Mouse (Mus musculus): ENCODE data around the gene Hcrt. TPM values are rescaled to one million over a fixed set of nuclear protein-coding genes. Genes with fewer than 3 reads are reported as not detected.

The Hcrt gene
- polyA plus RNA-seq, 1 experiment = 0.45 TPM

DNA sequence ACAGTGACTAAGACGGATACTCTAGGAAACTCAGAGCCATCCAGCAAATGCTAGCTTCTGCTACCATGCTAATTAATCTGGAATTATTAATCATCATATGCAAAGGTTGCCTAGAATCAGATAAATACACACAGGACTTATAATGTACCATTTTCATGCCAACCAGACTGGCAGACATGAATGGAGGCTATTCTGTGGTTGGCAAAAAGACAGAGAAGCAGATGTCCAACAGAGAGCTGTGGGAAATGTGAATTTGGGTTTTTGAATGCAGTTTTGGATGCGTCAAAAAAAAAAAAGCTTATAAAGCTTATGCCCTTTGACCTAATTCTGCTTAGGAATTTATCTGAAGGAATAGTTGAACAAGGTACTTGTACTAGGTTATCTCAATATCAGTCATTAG lies 23.0 kb upstream of the Hcrt start:
- peak; percentile 44 for DNase-seq (ENCODE audit: low read depth)
- no peak for TF ChIP-seq POLR2A (IDR thresholded peaks at IDR 0.05; ENCODE audit: borderline replicate concordance, extremely low read depth, insufficient read depth, insufficient read length, poor library complexity, severe bottlenecking)
- no peak for TF ChIP-seq CTCF (IDR thresholded peaks at IDR 0.05; ENCODE audit: borderline replicate concordance, extremely low read depth, insufficient read depth, insufficient read length)

DNA sequence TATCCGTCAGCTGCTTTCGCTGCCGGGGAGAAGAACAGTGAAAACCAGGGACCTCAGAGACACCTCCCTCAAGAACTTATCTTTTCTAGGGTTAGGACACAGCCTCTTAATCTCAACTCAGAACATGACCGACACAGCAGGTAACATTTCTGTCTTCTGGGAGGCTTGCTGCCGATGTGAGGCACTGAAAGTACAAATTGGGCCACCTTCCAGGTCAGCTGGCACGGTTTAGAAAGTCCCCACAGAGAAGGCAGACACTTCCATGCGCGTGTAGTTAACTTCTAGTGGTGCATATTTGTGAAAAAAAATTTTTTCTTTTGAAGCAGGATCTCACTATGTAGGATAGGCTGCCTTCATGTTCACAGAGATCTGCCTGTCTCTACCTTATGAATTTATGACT lies 21.6 kb upstream of the Hcrt start:
- no peak for TF ChIP-seq CTCF (IDR thresholded peaks at IDR 0.05; ENCODE audit: borderline replicate concordance, extremely low read depth, insufficient read depth, insufficient read length)
- DNase-seq (ENCODE audit: low read depth) = no peak

DNA sequence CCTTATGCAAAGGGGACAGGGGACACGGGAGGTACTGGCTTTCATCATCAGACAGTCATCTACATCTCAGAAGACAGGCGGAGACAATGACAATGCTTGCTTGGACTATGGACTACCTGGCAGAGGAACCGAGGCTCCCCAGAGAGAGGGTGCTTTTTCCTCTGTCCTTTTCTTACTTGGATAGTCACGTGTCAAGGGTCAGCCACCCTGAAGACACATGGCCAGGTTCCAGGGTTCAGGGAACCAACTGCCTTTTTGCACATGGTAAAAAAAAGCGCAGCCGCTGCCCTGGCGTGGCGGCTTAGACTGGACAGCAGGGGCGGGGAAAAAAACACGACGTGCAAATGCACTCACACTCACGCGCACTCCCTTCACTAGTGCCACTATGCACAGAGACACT lies 19.8 kb upstream of the Hcrt start:
- TF ChIP-seq CTCF (IDR thresholded peaks at IDR 0.05; ENCODE audit: borderline replicate concordance, extremely low read depth, insufficient read depth, insufficient read length) (no peak), POLR2A (IDR thresholded peaks at IDR 0.05; ENCODE audit: borderline replicate concordance, extremely low read depth, insufficient read depth, insufficient read length, poor library complexity, severe bottlenecking) (no peak)
- DNase-seq (ENCODE audit: low read depth) = no peak

DNA sequence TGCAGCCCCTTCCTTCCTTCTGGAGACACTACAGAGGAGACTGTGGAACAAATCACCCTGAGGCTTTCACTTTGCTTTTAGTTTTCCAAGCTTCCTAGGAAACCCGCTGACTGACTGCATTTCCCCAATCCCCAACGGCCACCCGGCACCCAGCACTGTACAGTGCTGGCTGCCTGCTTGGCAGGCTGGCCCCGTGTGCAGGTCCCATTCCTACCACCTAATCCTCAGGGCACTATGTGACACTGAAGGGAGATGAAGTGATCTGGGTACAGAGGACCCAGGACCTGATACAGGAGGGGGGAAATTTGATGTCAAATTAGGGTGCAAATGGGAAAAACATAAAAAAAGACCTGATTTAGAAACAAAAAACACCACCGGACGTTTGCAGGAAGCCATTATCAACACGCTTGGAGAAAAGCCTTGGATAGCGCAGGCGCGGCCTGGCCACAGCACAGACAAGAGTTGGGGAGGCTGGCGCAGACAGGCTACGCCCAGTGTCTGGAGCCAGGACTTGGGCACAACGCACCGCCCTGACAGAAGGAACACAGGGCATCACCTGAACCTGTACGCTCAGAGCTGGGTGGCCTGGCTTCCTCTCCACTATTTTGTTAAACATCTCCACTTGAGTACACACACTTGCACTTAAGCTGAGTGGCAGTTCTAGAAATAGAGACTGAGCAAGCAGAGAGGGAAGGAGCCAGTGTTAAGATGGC lies 19.2 kb upstream of the Hcrt start:
- DNase-seq (ENCODE audit: low read depth) = no peak
- TF ChIP-seq CTCF (IDR thresholded peaks at IDR 0.05; ENCODE audit: borderline replicate concordance, extremely low read depth, insufficient read depth, insufficient read length) = no peak
- TF ChIP-seq POLR2A (IDR thresholded peaks at IDR 0.05; ENCODE audit: borderline replicate concordance, extremely low read depth, insufficient read depth, insufficient read length, poor library complexity, severe bottlenecking) = no peak

DNA sequence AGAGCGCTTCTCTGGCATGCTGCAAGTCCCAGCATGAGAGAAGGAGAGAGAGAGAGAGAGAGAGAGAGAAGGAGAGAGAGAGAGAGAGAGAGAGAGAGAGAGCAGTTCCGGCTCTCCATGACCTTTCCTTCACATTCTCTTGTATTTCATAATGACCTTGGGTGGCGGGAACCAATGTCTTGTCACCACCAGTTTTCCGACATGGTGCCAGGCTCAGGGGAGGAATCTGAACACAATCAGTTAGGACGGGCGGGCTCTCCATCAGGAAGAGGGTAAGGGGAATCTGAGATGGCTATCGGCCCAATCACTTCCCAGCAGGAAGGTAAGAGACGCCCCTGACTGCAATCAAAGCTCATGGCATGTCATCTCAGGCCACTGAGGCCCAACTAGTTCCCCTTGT lies 17.5 kb upstream of the Hcrt start:
- DNase-seq (ENCODE audit: low read depth) = no peak
- TF ChIP-seq POLR2A (IDR thresholded peaks at IDR 0.05; ENCODE audit: borderline replicate concordance, extremely low read depth, insufficient read depth, insufficient read length, poor library complexity, severe bottlenecking) (no peak), CTCF (IDR thresholded peaks at IDR 0.05; ENCODE audit: borderline replicate concordance, extremely low read depth, insufficient read depth, insufficient read length) (no peak)

DNA sequence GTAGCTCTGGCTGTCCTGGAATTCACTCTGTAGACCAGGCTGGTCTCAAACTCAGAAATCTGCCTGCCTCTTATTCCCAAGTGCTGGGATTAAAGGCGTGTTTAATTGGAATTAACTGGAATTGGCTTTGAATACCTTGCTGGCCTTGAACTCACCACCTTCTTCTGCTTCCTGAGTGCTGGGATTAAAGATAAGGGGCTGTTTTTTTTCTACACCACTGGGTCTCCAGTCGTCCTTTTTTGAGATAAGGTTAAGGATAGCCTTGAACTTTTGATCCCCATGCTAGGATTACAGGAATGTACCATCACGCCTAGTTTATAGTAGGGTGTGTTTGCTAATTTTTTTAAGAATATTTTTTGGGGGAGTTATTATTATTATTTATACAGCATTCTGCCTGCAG lies 15.3 kb upstream of the Hcrt start:
- no peak for DNase-seq (ENCODE audit: low read depth)
- TF ChIP-seq POLR2A (IDR thresholded peaks at IDR 0.05; ENCODE audit: borderline replicate concordance, extremely low read depth, insufficient read depth, insufficient read length, poor library complexity, severe bottlenecking) (no peak), CTCF (IDR thresholded peaks at IDR 0.05; ENCODE audit: borderline replicate concordance, extremely low read depth, insufficient read depth, insufficient read length) (no peak)

DNA sequence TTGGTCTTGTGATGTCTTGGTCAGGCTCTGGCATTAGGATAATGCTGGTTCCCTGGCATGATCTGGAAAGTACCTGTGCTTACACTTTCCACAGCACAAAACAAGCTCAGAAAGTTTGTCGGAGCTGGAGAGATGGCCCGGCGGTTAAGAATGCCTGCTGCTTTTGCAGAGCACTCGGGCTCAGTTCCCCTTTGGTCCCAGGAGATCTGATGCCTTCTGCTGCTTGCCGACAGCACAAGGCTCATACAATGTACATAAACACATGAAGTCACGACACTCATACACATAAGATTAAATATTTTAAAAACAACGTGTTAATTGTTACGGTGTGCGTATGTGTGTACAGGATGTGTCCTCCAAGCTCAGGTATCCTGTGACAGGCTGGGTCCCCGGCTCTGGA lies 13.2 kb upstream of the Hcrt start:
- no peak for TF ChIP-seq CTCF (IDR thresholded peaks at IDR 0.05; ENCODE audit: borderline replicate concordance, extremely low read depth, insufficient read depth, insufficient read length)
- no peak for DNase-seq (ENCODE audit: low read depth)

DNA sequence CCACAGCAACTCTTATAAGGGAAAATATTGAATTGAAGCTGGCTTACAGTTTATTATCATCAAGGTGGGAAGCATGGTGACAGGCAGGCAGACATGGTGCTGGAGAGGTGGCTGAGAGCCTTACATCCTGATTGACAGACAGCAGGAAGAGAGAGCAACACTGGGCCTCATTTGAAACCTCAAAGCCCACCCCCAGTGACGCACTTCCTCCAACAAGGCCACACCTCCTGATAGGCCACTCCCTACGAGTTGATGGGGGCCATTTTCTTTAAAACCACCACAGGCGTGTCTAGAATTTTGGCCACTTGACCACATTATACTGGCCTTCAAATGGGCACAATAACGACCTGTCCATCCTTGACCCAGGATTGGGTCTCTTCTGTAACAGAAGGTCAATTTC lies 11.5 kb upstream of the Hcrt start:
- DNase-seq (ENCODE audit: low read depth) = no peak
- TF ChIP-seq CTCF (IDR thresholded peaks at IDR 0.05; ENCODE audit: borderline replicate concordance, extremely low read depth, insufficient read depth, insufficient read length) (no peak), POLR2A (IDR thresholded peaks at IDR 0.05; ENCODE audit: borderline replicate concordance, extremely low read depth, insufficient read depth, insufficient read length, poor library complexity, severe bottlenecking) (no peak)

DNA sequence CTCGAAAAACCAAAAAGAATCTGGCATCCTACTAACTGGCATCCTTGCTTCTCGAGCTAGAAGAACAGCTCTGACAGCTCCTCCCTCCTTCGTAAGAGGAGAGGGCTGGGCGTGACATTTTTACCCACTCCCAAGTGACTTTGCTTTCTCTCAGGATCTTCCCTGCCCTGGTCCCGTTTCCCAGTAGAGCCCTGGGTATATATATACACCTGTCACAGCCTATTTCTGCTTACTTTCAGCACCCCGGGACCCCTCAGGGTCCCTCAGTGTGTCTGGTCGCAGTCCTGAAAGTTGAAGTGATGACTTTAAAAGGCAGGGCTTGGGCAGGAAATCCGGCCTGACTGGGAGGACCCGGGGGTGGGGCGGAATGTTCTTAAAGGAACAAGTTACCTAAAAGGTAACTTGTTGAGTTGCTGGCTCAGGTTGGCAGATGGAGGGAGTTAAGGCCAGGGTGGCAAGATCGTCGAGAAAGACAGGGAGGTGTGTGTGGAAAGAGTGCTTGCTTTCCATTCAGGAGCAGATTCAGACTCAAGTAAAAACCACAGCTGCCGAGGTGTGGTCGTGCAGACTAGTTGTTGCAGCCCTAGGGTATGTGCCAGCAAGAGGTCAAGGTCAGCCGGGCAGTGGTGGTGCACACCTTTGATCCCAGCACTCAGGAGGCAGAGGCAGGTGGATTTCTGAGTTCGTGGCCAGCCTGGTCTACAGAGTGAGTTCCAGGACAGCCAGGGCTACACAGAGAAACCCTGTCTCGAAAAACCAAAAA lies 8.1 kb upstream of the Hcrt start, which contains the start of gene Ghdc:
TSS of gene Ghdc (minus strand) at position 312 of the 763 bp plus-strand sequence.
- DNase-seq (ENCODE audit: low read depth) = peak; percentile 72
- TF ChIP-seq POLR2A (IDR thresholded peaks at IDR 0.05; ENCODE audit: borderline replicate concordance, extremely low read depth, insufficient read depth, insufficient read length, poor library complexity, severe bottlenecking) = no peak
- no peak for TF ChIP-seq CTCF (IDR thresholded peaks at IDR 0.05; ENCODE audit: borderline replicate concordance, extremely low read depth, insufficient read depth, insufficient read length)

DNA sequence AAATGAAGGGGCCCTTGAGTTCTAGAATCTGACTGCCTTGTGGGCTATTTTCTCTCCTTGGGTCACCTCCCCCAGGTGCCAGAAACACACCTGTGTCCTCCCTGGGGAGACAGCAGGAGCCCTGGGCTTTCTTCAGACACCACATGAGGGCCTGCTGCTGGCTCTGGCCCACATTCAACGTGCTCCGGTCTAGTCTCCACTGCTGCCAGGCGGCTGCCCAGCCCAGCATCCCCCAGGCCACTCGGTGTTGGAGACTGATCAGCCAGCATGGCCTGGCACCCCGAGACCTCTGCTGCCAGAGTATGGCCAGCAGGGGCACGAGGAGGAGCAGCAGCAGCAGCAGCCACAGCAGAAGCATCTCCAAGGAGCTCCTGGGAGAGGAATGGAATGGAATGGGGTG lies 7.2 kb upstream of the Hcrt start:
- TF ChIP-seq CTCF (IDR thresholded peaks at IDR 0.05; ENCODE audit: borderline replicate concordance, extremely low read depth, insufficient read depth, insufficient read length) = no peak
- no peak for TF ChIP-seq POLR2A (IDR thresholded peaks at IDR 0.05; ENCODE audit: borderline replicate concordance, extremely low read depth, insufficient read depth, insufficient read length, poor library complexity, severe bottlenecking)
- DNase-seq (ENCODE audit: low read depth) = no peak

DNA sequence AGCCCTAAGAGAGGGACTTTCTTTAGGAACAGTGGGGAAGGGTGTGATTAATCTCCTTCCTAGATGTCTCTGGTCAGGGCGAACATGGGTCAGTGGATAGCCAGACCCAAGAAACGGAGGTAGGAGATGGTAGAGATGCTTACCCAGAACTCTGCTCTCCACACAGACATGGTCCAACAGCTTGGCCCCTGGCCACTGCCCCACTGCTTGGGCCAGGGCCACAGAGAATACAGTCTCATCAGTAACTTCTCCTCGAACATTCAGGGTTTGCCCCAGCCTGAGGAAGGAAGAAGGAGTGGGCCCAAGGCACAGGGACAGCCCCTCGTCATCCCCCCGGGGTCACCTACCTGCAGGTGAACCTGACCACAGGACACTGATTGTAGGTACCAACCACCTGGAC lies 5.1 kb upstream of the Hcrt start:
- no peak for DNase-seq (ENCODE audit: low read depth)
- TF ChIP-seq CTCF (IDR thresholded peaks at IDR 0.05; ENCODE audit: borderline replicate concordance, extremely low read depth, insufficient read depth, insufficient read length) (no peak), POLR2A (IDR thresholded peaks at IDR 0.05; ENCODE audit: borderline replicate concordance, extremely low read depth, insufficient read depth, insufficient read length, poor library complexity, severe bottlenecking) (no peak)

DNA sequence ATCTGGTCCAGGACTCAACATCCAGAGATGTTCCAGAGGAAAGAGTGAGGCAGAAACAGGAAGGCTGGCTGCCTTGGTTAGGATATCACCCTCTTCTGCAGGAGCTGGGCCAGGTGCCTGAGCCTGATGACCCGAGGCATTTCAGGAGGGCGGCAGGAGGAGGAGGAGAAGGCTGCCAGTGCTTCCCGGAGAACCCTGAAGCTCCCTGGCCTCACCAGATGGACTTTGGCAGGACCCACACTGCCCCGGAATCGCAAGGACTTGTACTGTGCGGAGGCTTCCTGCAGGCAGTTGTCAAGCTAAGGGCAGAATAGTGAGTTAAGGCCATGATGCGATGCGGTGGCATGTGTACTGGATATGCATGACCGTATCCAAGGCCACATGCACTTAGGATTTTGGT lies 4.0 kb upstream of the Hcrt start:
- no peak for DNase-seq (ENCODE audit: low read depth)
- TF ChIP-seq CTCF (IDR thresholded peaks at IDR 0.05; ENCODE audit: borderline replicate concordance, extremely low read depth, insufficient read depth, insufficient read length) (no peak), POLR2A (IDR thresholded peaks at IDR 0.05; ENCODE audit: borderline replicate concordance, extremely low read depth, insufficient read depth, insufficient read length, poor library complexity, severe bottlenecking) (no peak)
